Mouse (Mus musculus) heart, embryonic 12.5 days (tissue): ENCODE data around the gene A930033H14Rik. TPM values are rescaled to one million over a fixed set of nuclear protein-coding genes. Genes with fewer than 3 reads are reported as not detected.

ENCODE experiments used
- ATAC-seq: fragments of 200-750 bp; cut with Nextera tagmentation; 2 replicates; pipeline ENCODE4 v1.8.0; 2017; ENCODE audit warnings: moderate TSS enrichment, moderate library complexity; ENCODE audit not compliant: insufficient number of reproducible peaks, low FRiP score
- H3K27ac ChIP-seq: fragments of 300-500 bp; sonication (generic); 2 replicates; pipeline ENCODE4 v1.5.1; 2016; ENCODE audit warnings: mild to moderate bottlenecking, moderate library complexity; ENCODE audit not compliant: poor library complexity, severe bottlenecking
- H3K27me3 ChIP-seq: fragments of 300-500 bp; sonication (generic); replicated peaks from 2 replicates; pipeline ENCODE4 v1.6.1; 2016; ENCODE audit warnings: mild to moderate bottlenecking, moderate library complexity
- H3K36me3 ChIP-seq: fragments of 300-500 bp; sonication (generic); 2 replicates; pipeline ENCODE4 v1.6.1; 2016; ENCODE audit warnings: mild to moderate bottlenecking, moderate library complexity
- H3K4me1 ChIP-seq: fragments of 300-500 bp; sonication (generic); replicated peaks from 2 replicates; pipeline ENCODE4 v1.6.1; 2016; ENCODE audit warnings: mild to moderate bottlenecking
- H3K4me2 ChIP-seq: fragments of 300-500 bp; sonication (generic); 2 replicates; pipeline ENCODE4 v1.6.1; 2016; ENCODE audit warnings: mild to moderate bottlenecking, moderate library complexity
- H3K4me3 ChIP-seq: fragments of 300-500 bp; sonication (generic); 2 replicates; pipeline ENCODE4 v1.5.1; 2016; ENCODE audit warnings: mild to moderate bottlenecking
- H3K9ac ChIP-seq: fragments of 300-500 bp; sonication (generic); 2 replicates; pipeline ENCODE4 v1.6.1; 2016; ENCODE audit warnings: mild to moderate bottlenecking, moderate library complexity
- H3K9me3 ChIP-seq: fragments of 300-500 bp; sonication (generic); replicated peaks from 2 replicates; pipeline ENCODE4 v1.6.1; 2016; ENCODE audit warnings: mild to moderate bottlenecking, moderate library complexity
- WGBS: fragments of 180-500 bp; shearing (Covaris S2); methylation state at CpG from one replicate; pipeline ENCODE4 v1.1.7; 2016; 5-methylcytosine and 5-hydroxymethylcytosine counted together
- polyA plus RNA-seq: library from polyadenylated mRNA; unstranded; fragments of >200 nt; fragmentation: Nextera tagmentation; extraction: Ambion mirVana; gene quantifications from 2 replicates; pipeline ENCODE4 v1.2.1, GENCODE M21; 2016

A930033H14Rik gene
- polyA plus RNA-seq, 1 experiment from 2014 or later = 1.9 TPM

- Histone ChIP-seq H3K4me1 (0 out of 2 replicates have a peak, but pooled peaks cover 2% of the 10 kb centered on the region), H3K27me3 (no peaks in the 10 kb centered on the region), H3K9ac (no peak overlapping the region), H3K27ac (no peak overlapping the region), H3K36me3 (no peaks in the 10 kb centered on the region), H3K4me3 (no peak overlapping the region), H3K9me3 (peaks cover 5% of the 10 kb centered on the region; the same call in 1 of the 2 replicates), H3K4me2 (no peak overlapping the region)
- WGBS = 78% methylated on average over 12 of the region's 12 CpGs
- ATAC-seq = no peak
These were observed 46.4 kb downstream of the A930033H14Rik start for GRCm38 (mm10) chr10:69166514-69166913.

GRCm38 (mm10) chr10:69165847-69166246 is 47.1 kb downstream of the A930033H14Rik start:
- Histone ChIP-seq H3K4me3 (no peak overlapping the region), H3K4me1 (0 out of 2 replicates have a peak, but pooled peaks cover 2% of the 10 kb centered on the region), H3K27me3 (no peaks in the 10 kb centered on the region), H3K9ac (no peak overlapping the region), H3K36me3 (no peaks in the 10 kb centered on the region), H3K4me2 (no peak overlapping the region), H3K27ac (no peak overlapping the region), H3K9me3 (peaks cover 5% of the 10 kb centered on the region; the same call in 1 of the 2 replicates)
- 83% methylated on average over 3 of the region's 3 CpGs for WGBS
- no peak for ATAC-seq

- no peak overlapping the region for H3K27ac ChIP-seq
- H3K9ac ChIP-seq = no peak overlapping the region
- no peak overlapping the region for H3K4me2 ChIP-seq
- no peak for ATAC-seq
- H3K9me3 ChIP-seq = peaks cover 5% of the 10 kb centered on the region; the same call in 1 of the 2 replicates
- 60% methylated on average over 7 of the region's 7 CpGs for WGBS
- H3K27me3 ChIP-seq = no peaks in the 10 kb centered on the region
- H3K36me3 ChIP-seq = no peaks in the 10 kb centered on the region
- H3K4me1 ChIP-seq = 0 out of 2 replicates have a peak, but pooled peaks cover 2% of the 10 kb centered on the region
- no peak overlapping the region for H3K4me3 ChIP-seq
These were observed 47.8 kb downstream of the A930033H14Rik start for GRCm38 (mm10) chr10:69165125-69165524.

GRCm38 (mm10) chr10:69163216-69163615 is 49.7 kb downstream of the A930033H14Rik start:
- ATAC-seq = no peak
- H3K36me3 ChIP-seq = no peaks in the 10 kb centered on the region
- no peak overlapping the region for H3K9ac ChIP-seq
- 0 out of 2 replicates have a peak, but pooled peaks cover 2% of the 10 kb centered on the region for H3K4me1 ChIP-seq
- no peak overlapping the region for H3K27ac ChIP-seq
- WGBS = 80% methylated on average over 5 of the region's 5 CpGs
- H3K27me3 ChIP-seq = no peaks in the 10 kb centered on the region
- H3K4me2 ChIP-seq = no peak overlapping the region
- no peak overlapping the region for H3K4me3 ChIP-seq
- H3K9me3 ChIP-seq = peaks cover 5% of the 10 kb centered on the region; the same call in 1 of the 2 replicates

- no peak overlapping the region for H3K9ac ChIP-seq
- no peak overlapping the region for H3K4me3 ChIP-seq
- H3K4me1 ChIP-seq = no peaks in the 10 kb centered on the region
- no peak overlapping the region for H3K27ac ChIP-seq
- H3K4me2 ChIP-seq = no peak overlapping the region
- no peaks in the 10 kb centered on the region for H3K27me3 ChIP-seq
- 69% methylated on average over 5 of the region's 5 CpGs for WGBS
- peaks cover 5% of the 10 kb centered on the region; the same call in 1 of the 2 replicates for H3K9me3 ChIP-seq
- H3K36me3 ChIP-seq = no peaks in the 10 kb centered on the region
- no peak for ATAC-seq
These were observed 50.3 kb downstream of the A930033H14Rik start for GRCm38 (mm10) chr10:69162577-69162976.

- Histone ChIP-seq H3K4me2 (no peak overlapping the region), H3K36me3 (no peaks in the 10 kb centered on the region), H3K4me1 (no peaks in the 10 kb centered on the region), H3K9me3 (peaks cover 5% of the 10 kb centered on the region; the same call in 1 of the 2 replicates), H3K27ac (no peak overlapping the region), H3K9ac (no peak overlapping the region), H3K27me3 (no peaks in the 10 kb centered on the region), H3K4me3 (no peak overlapping the region)
- 83% methylated on average over 3 of the region's 3 CpGs for WGBS
- ATAC-seq = no peak
These were observed 51.4 kb downstream of the A930033H14Rik start for GRCm38 (mm10) chr10:69161503-69161902.

GRCm38 (mm10) chr10:69160877-69161276 is 52.0 kb downstream of the A930033H14Rik start:
- peaks cover 5% of the 10 kb centered on the region; the same call in 1 of the 2 replicates for H3K9me3 ChIP-seq
- no peaks in the 10 kb centered on the region for H3K27me3 ChIP-seq
- no peaks in the 10 kb centered on the region for H3K36me3 ChIP-seq
- H3K4me1 ChIP-seq = no peaks in the 10 kb centered on the region
- H3K4me3 ChIP-seq = no peak overlapping the region
- no peak overlapping the region for H3K9ac ChIP-seq
- no peak overlapping the region for H3K27ac ChIP-seq
- H3K4me2 ChIP-seq = no peak overlapping the region
- ATAC-seq = no peak
- WGBS = 80% methylated on average over 2 of the region's 2 CpGs

Other genes starting within 250 kb of the A930033H14Rik start
- gene Rhobtb1, start 61.7 kb downstream of the A930033H14Rik start, polyA plus RNA-seq = 32.8 and 32.9 TPM in 2 replicates
- 337 and 339 TPM in 2 replicates for gene Cdk1, start 139.8 kb upstream of the A930033H14Rik start, polyA plus RNA-seq
- 61.9 and 65.5 TPM in 2 replicates for gene Ank3, start 185.7 kb upstream of the A930033H14Rik start, polyA plus RNA-seq